In the genomic region with DNA sequence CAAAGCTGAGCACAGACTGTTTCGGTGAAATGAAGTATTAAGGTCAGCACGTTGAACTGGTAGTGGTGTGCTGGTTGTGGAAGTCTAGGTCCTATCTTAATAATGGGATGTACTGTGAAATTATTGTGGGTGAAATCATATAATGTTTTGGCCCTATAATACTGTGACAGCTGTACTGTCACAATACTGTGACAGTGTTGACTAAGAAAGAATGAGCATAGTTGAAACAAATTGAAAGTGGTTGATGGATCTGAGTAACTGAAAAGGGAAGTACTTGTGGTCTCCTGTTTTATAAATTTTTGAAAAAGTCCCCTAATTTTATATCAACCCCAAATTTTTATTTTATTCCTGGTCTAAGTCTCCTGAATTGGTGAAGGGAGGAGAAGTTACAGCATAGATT, we compare ENCODE assay signal across 23 mouse cellular contexts. TPM values are rescaled to one million over a fixed set of nuclear protein-coding genes. Genes with fewer than 3 reads are reported as not detected.
"Had no signal": no experiment of that assay in that cellular context is flagged by ENCODE, and none has a peak within 500 bp of the region (broad histone marks: within the 10 kb centered on the region; RNA-seq: fewer than 3 reads in every experiment).

No protein-coding gene starts in this region.

- DNase-seq: gastrocnemius, postnatal 25 days; heart, adult 2 months; heart, postnatal 14 days; heart, postnatal 36 days; kidney, adult 11 months; kidney, adult 2 months; kidney, adult 9 months; kidney, postnatal 14 days; kidney, postnatal 36 days; layer of hippocampus, adult 9-11 months had no signal

- H3K4me3 ChIP-seq: heart, adult 2 months; heart, embryonic 13.5 days; heart, embryonic 15.5 days; hindbrain, embryonic 13.5 days; hindbrain, embryonic 15.5 days; kidney, embryonic 15.5 days; left cerebral cortex, adult 2 months; limb, embryonic 10.5 days; limb, embryonic 12.5 days had no signal

- H3K36me3 ChIP-seq: heart, embryonic 13.5 days; heart, embryonic 15.5 days; hindbrain, embryonic 13.5 days; hindbrain, embryonic 15.5 days; kidney, embryonic 15.5 days; limb, embryonic 10.5 days; limb, embryonic 12.5 days had no signal

- H3K4me1 ChIP-seq: heart, embryonic 13.5 days; heart, embryonic 15.5 days; hindbrain, embryonic 13.5 days; hindbrain, embryonic 15.5 days; kidney, embryonic 15.5 days; limb, embryonic 10.5 days; limb, embryonic 12.5 days had no signal

- H3K9me3 ChIP-seq: heart, embryonic 13.5 days; heart, embryonic 15.5 days; hindbrain, embryonic 13.5 days; hindbrain, embryonic 15.5 days; kidney, embryonic 15.5 days; limb, embryonic 10.5 days; limb, embryonic 12.5 days had no signal

- H3K27me3 ChIP-seq: heart, embryonic 13.5 days; heart, embryonic 15.5 days; hindbrain, embryonic 13.5 days; hindbrain, embryonic 15.5 days; kidney, embryonic 15.5 days; limb, embryonic 12.5 days had no signal

- H3K27ac ChIP-seq: heart, adult 2 months; heart, embryonic 13.5 days; heart, embryonic 15.5 days; hindbrain, embryonic 13.5 days; hindbrain, embryonic 15.5 days; hindbrain, postnatal 0 days; kidney, embryonic 15.5 days; kidney, postnatal 0 days; left cerebral cortex, adult 2 months; limb, embryonic 10.5 days; limb, embryonic 12.5 days had no signal

- ATAC-seq: hindbrain, postnatal 0 days; intestine, embryonic 16.5 days had no signal

- H3K9ac ChIP-seq: heart, embryonic 13.5 days; heart, embryonic 15.5 days; hindbrain, embryonic 13.5 days; hindbrain, embryonic 15.5 days; kidney, embryonic 15.5 days; limb, embryonic 12.5 days had no signal

- H3K4me2 ChIP-seq: heart, embryonic 11.5 days; heart, embryonic 13.5 days; heart, embryonic 15.5 days; hindbrain, embryonic 13.5 days; hindbrain, embryonic 15.5 days; kidney, embryonic 15.5 days; limb, embryonic 12.5 days had no signal

RNA-seq across cellular contexts. Expression of gene Nlrp1a, which starts 37.4 kb away (rescaled TPM):
- polyA plus RNA-seq: heart, embryonic 11.5 days; heart, embryonic 13.5 days; hindbrain, embryonic 13.5 days; hindbrain, embryonic 15.5 days; large intestine, adult 2 months; limb, embryonic 10.5 days had no signal
